Mouse (Mus musculus) megakaryocyte-erythroid progenitor cell, adult 5-6 weeks (primary cell): ENCODE measurements around the gene Cfap65. TPM values are rescaled to one million over a fixed set of nuclear protein-coding genes. Genes with fewer than 3 reads are reported as not detected.

Source experiments
- total RNA-seq, 2 experiments: library from RNA; stranded (forward) in 1 of 2; stranded (reverse) in 1 of 2; fragments of 200-1000, 215-1000 nt in 1 of 2; fragments of >200 nt in 1 of 2; fragmentation: Nextera tagmentation in 1 of 2; gene quantifications; 2 replicates each; pipeline ENCODE4 v1.2.3; 2014 to 2017

Cfap65 gene
- total RNA-seq, 2 experiments from 2014 or later: not detected

Other genes with a start within 250 kb of the Cfap65 start
- gene Cyp27a1, start 222.0 kb downstream of the Cfap65 start, total RNA-seq (2014; fragmentation: Nextera tagmentation): 2.0 TPM in 1 of 2 replicates, not detected in the other
- gene Cyp27a1, start 222.0 kb downstream of the Cfap65 start, total RNA-seq (2017): 1.9 TPM in 1 of 2 replicates, not detected in the other
- not detected in 2 replicates for gene Prkag3, start 186.4 kb downstream of the Cfap65 start, total RNA-seq (2014; fragmentation: Nextera tagmentation)
- not detected in 2 replicates for gene Prkag3, start 186.4 kb downstream of the Cfap65 start, total RNA-seq (2017)
- gene Wnt6, start 163.7 kb downstream of the Cfap65 start, total RNA-seq (2014; fragmentation: Nextera tagmentation): not detected in 2 replicates
- not detected in 2 replicates for gene Wnt6, start 163.7 kb downstream of the Cfap65 start, total RNA-seq (2017)
- gene Wnt10a, start 144.1 kb downstream of the Cfap65 start, total RNA-seq (2014; fragmentation: Nextera tagmentation): not detected in 2 replicates
- gene Wnt10a, start 144.1 kb downstream of the Cfap65 start, total RNA-seq (2017): not detected in 2 replicates
- not detected in 2 replicates for gene Cdk5r2, start 80.7 kb downstream of the Cfap65 start, total RNA-seq (2014; fragmentation: Nextera tagmentation)
- gene Cdk5r2, start 80.7 kb downstream of the Cfap65 start, total RNA-seq (2017): not detected in 2 replicates
- gene Fev, start 50.2 kb downstream of the Cfap65 start, total RNA-seq (2014; fragmentation: Nextera tagmentation): not detected in 2 replicates
- not detected in 2 replicates for gene Fev, start 50.2 kb downstream of the Cfap65 start, total RNA-seq (2017)
- not detected in 2 replicates for gene Cryba2, start 42.5 kb downstream of the Cfap65 start, total RNA-seq (2014; fragmentation: Nextera tagmentation)
- gene Cryba2, start 42.5 kb downstream of the Cfap65 start, total RNA-seq (2017): not detected in 2 replicates
- not detected in 2 replicates for gene Ihh, start 16.1 kb upstream of the Cfap65 start, total RNA-seq (2014; fragmentation: Nextera tagmentation)
- 0.80 TPM in 1 of 2 replicates, not detected in the other for gene Ihh, start 16.1 kb upstream of the Cfap65 start, total RNA-seq (2017)
- gene Nhej1, start 189.6 kb upstream of the Cfap65 start, total RNA-seq (2014; fragmentation: Nextera tagmentation): 6.0 and 9.2 TPM in 2 replicates
- 2.0 and 10.1 TPM in 2 replicates for gene Nhej1, start 189.6 kb upstream of the Cfap65 start, total RNA-seq (2017)
- not detected in 2 replicates for gene Slc23a3, start 198.3 kb upstream of the Cfap65 start, total RNA-seq (2014; fragmentation: Nextera tagmentation)
- gene Slc23a3, start 198.3 kb upstream of the Cfap65 start, total RNA-seq (2017): not detected in 2 replicates
- 56.9 and 83.8 TPM in 2 replicates for gene Cnppd1, start 207.1 kb upstream of the Cfap65 start, total RNA-seq (2014; fragmentation: Nextera tagmentation)
- 51.8 and 81.7 TPM in 2 replicates for gene Cnppd1, start 207.1 kb upstream of the Cfap65 start, total RNA-seq (2017)
- gene Retreg2, start 207.2 kb upstream of the Cfap65 start, total RNA-seq (2014; fragmentation: Nextera tagmentation): 105 and 115 TPM in 2 replicates
- 63.6 and 129 TPM in 2 replicates for gene Retreg2, start 207.2 kb upstream of the Cfap65 start, total RNA-seq (2017)
- 43.4 and 44.3 TPM in 2 replicates for gene Zfand2b, start 233.0 kb upstream of the Cfap65 start, total RNA-seq (2014; fragmentation: Nextera tagmentation)
- gene Zfand2b, start 233.0 kb upstream of the Cfap65 start, total RNA-seq (2017): 33.4 and 48.9 TPM in 2 replicates
- 67.7 and 101 TPM in 2 replicates for gene Abcb6, start 244.8 kb upstream of the Cfap65 start, total RNA-seq (2014; fragmentation: Nextera tagmentation)
- gene Abcb6, start 244.8 kb upstream of the Cfap65 start, total RNA-seq (2017): 22.2 and 75.6 TPM in 2 replicates